ENCODE assay signal across 1 mouse cellular context in the genomic region with DNA sequence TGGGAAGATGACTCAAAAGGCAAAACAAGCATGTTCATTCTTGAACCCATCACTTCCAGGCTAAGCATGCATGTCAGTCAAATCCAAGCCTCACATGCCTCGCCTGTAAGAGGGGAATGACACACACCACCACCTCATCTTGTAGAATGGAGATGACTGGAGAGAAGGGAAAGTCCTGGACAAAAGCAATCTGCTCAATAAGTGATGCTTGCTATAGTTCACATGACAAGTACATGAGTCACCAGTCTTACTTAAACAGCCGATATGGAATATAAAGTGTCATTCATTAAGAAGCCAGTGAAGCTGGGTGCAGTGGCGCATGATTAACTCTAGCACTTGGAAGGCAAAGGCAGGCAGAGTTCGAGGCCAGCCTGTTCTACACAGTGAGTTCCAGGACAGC.
TF ChIP-seq lines count a peak whose summit lies in the region.

No protein-coding gene starts in this region.

TF ChIP-seq in CH12.LX, 34 proteins besides CTCF, POLR2A, EP300 and RAD21:
- TF ChIP-seq ZKSCAN1 (IDR thresholded peaks at IDR 0.05; ENCODE audit: borderline replicate concordance, low read depth, low read length), result no peak
- no peak for TF ChIP-seq USF2 (conservative IDR thresholded peaks at IDR 0.05; ENCODE audit: low read depth, low read length)
- TF ChIP-seq POLR2AphosphoS2 (IDR thresholded peaks at IDR 0.05; ENCODE audit: low read depth, low read length), result no peak
- 0 out of 2 replicates have a peak, but pooled peaks have one; percentile 30 for TF ChIP-seq BHLHE40 (IDR thresholded peaks at IDR 0.05; ENCODE audit: low read depth, low read length)
- no peak for TF ChIP-seq NRF1 (IDR thresholded peaks at IDR 0.05; ENCODE audit: low read depth, low read length)
